In genomic region chr17:32197156-32197555, GRCm38 (mm10) we compare ENCODE assay signal across 16 mouse cellular contexts. TPM values are rescaled to one million over a fixed set of nuclear protein-coding genes. Genes with fewer than 3 reads are reported as not detected.
DNase-seq lines count a peak whose midpoint lies in the region; ATAC-seq and TF ChIP-seq lines count a peak whose summit lies in the region.
"Had no signal": no experiment of that assay in that cellular context is flagged by ENCODE, and none has a peak within 500 bp of the region (broad histone marks: within the 10 kb centered on the region; RNA-seq: fewer than 3 reads in every experiment).

No protein-coding gene starts in this region.

- no peak for DNase-seq in forebrain, postnatal 0 days
- DNase-seq in left cerebral cortex, postnatal 4 days, result peak; percentile 45
- no peak for DNase-seq in left cerebral cortex, adult 11 months (ENCODE audit: low spot score)
- peak; percentile 10 for DNase-seq in brain, embryonic 14.5 days (ENCODE audit: low read depth)
- DNase-seq: heart, adult 2 months; kidney, adult 11 months; lung, embryonic 14.5 days; thymus, postnatal 14 days had no signal

- no peaks in the 10 kb centered on the region for H3K4me1 ChIP-seq in forebrain, postnatal 0 days (ENCODE audit: insufficient read depth)
- no peaks in the 10 kb centered on the region for H3K4me1 ChIP-seq in forebrain, embryonic 12.5 days
- H3K4me1 ChIP-seq in bone marrow, adult 2 months (ENCODE audit: control insufficient read depth, insufficient read depth, low read length), result no peaks in the 10 kb centered on the region
- H3K4me1 ChIP-seq: forebrain, embryonic 10.5 days; limb, embryonic 12.5 days; liver, embryonic 12.5 days had no signal

- TF ChIP-seq POLR2A in bone marrow, adult 2 months (IDR thresholded peaks at IDR 0.05; ENCODE audit: borderline replicate concordance, control insufficient read depth, low read depth, low read length), result no peak
- no peak for TF ChIP-seq POLR2A in brain, embryonic 14.5 days (IDR thresholded peaks at IDR 0.05; ENCODE audit: borderline replicate concordance, extremely low read depth, insufficient read depth, insufficient read length, poor library complexity, severe bottlenecking)

- H3K4me3 ChIP-seq in forebrain, postnatal 0 days (ENCODE audit: low read depth, low read length), result no peak overlapping the region
- H3K4me3 ChIP-seq in forebrain, embryonic 12.5 days (replicated peaks), result no peak overlapping the region
- H3K4me3 ChIP-seq in bone marrow, adult 2 months (replicated peaks; ENCODE audit: control insufficient read depth, low read depth, low read length), result no peak overlapping the region
- H3K4me3 ChIP-seq: forebrain, embryonic 10.5 days; heart, adult 2 months; limb, embryonic 12.5 days; liver, embryonic 12.5 days had no signal

- H3K9me3 ChIP-seq in forebrain, postnatal 0 days (ENCODE audit: low read length), result no peaks in the 10 kb centered on the region
- no peaks in the 10 kb centered on the region for H3K9me3 ChIP-seq in forebrain, embryonic 12.5 days
- H3K9me3 ChIP-seq: forebrain, embryonic 10.5 days; limb, embryonic 12.5 days; liver, embryonic 12.5 days had no signal

- H3K9ac ChIP-seq in forebrain, postnatal 0 days, result no peak overlapping the region
- no peak overlapping the region for H3K9ac ChIP-seq in forebrain, embryonic 12.5 days
- H3K9ac ChIP-seq: limb, embryonic 12.5 days; liver, embryonic 12.5 days; lung, embryonic 14.5 days had no signal

- H3K4me2 ChIP-seq in forebrain, postnatal 0 days (ENCODE audit: low read depth), result no peak overlapping the region
- no peak overlapping the region for H3K4me2 ChIP-seq in forebrain, embryonic 12.5 days
- H3K4me2 ChIP-seq: limb, embryonic 12.5 days; liver, embryonic 12.5 days; lung, embryonic 14.5 days had no signal

- peaks cover 62% of the 10 kb centered on the region for H3K36me3 ChIP-seq in forebrain, postnatal 0 days (ENCODE audit: insufficient read depth)
- peaks cover 76% of the 10 kb centered on the region for H3K36me3 ChIP-seq in forebrain, embryonic 12.5 days (replicated peaks)

- WGBS in forebrain, postnatal 0 days, result 74% methylated on average over 14 of the region's 14 CpGs
- 88% methylated on average over 14 of the region's 14 CpGs for WGBS in forebrain, embryonic 12.5 days
- WGBS in bone marrow, adult 2 months, result 93% methylated on average over 14 of the region's 14 CpGs

- no peaks in the 10 kb centered on the region for H3K27me3 ChIP-seq in forebrain, postnatal 0 days (ENCODE audit: insufficient read depth, low read length)
- no peaks in the 10 kb centered on the region for H3K27me3 ChIP-seq in forebrain, embryonic 12.5 days
- H3K27me3 ChIP-seq: limb, embryonic 12.5 days; liver, embryonic 12.5 days had no signal

- peak; percentile 54 for ATAC-seq in forebrain, postnatal 0 days
- ATAC-seq in forebrain, embryonic 12.5 days (ENCODE audit: low FRiP score), result no peak
- ATAC-seq in activated CD4-positive, CD25-positive, alpha-beta regulatory T cell, adult 4 months, result no peak
- ATAC-seq: liver, embryonic 12.5 days had no signal

- no peak for TF ChIP-seq CTCF in forebrain, postnatal 0 days (IDR thresholded peaks at IDR 0.05; ENCODE audit: low read depth)
- no peak for TF ChIP-seq CTCF in bone marrow, adult 2 months (IDR thresholded peaks at IDR 0.05; ENCODE audit: control insufficient read depth, insufficient read depth, low read length)
- no peak for TF ChIP-seq CTCF in brain, embryonic 14.5 days (IDR thresholded peaks at IDR 0.05; ENCODE audit: borderline replicate concordance, extremely low read depth, insufficient read depth, insufficient read length)

- H3K27ac ChIP-seq in forebrain, postnatal 0 days (ENCODE audit: low read depth, low read length), result no peak overlapping the region
- H3K27ac ChIP-seq in forebrain, embryonic 12.5 days, result no peak overlapping the region
- 0 out of 2 replicates have a peak overlapping the region, but pooled peaks have one; percentile 13 for H3K27ac ChIP-seq in bone marrow, adult 2 months (ENCODE audit: control insufficient read depth, insufficient read depth, low read depth, low read length, poor library complexity)
- H3K27ac ChIP-seq: forebrain, embryonic 10.5 days; heart, adult 2 months; limb, embryonic 12.5 days; liver, embryonic 12.5 days had no signal

- intact Hi-C loops in left cerebral cortex, postnatal 4 days (cut with DNase I), result no loop called here

RNA-seq across cellular contexts. Expression of gene Ephx3, which starts 7.8 kb away (rescaled TPM):
- 0.29 TPM in 1 of 2 replicates, not detected in the other for total RNA-seq in forebrain, postnatal 0 days (2014; rRNA removed)
- 0.08 and 0.11 TPM in 2 replicates for polyA plus RNA-seq in forebrain, postnatal 0 days (2015; fragmentation: Nextera tagmentation; extraction: Ambion mirVana)
- 0.15 TPM in 1 of 2 replicates, not detected in the other for polyA plus RNA-seq in forebrain, embryonic 12.5 days (2016; fragmentation: Nextera tagmentation; extraction: Ambion mirVana)
- total RNA-seq in left cerebral cortex, postnatal 4 days (2021), result under 1 TPM in 1 of 2 experiments, not detected in 1; 0.24 TPM
- 0.93 TPM in 1 of 2 replicates, not detected in the other for polyA plus RNA-seq in bone marrow, adult 2 months (2011; ENCODE audit: insufficient read depth, insufficient read length, low replicate concordance, missing spikeins)
- 0.31 and 0.34 TPM in 2 replicates for polyA plus RNA-seq in brain, embryonic 14.5 days (2012; rRNA removed)
- not detected for polyA plus RNA-seq in activated CD4-positive, CD25-positive, alpha-beta regulatory T cell, adult 4 months (2017; shearing (Covaris generic))
- total RNA-seq: megakaryocyte progenitor cell, adult 5-6 weeks had no signal
- polyA plus RNA-seq: limb, embryonic 12.5 days; neural tube, embryonic 11.5 days had no signal

RNA-seq across cellular contexts. Expression of gene Notch3, which starts 30.5 kb away (rescaled TPM):
- 13.5 and 22.5 TPM in 2 replicates for total RNA-seq in forebrain, postnatal 0 days (2014; rRNA removed)
- 2.3 and 3.3 TPM in 2 replicates for polyA plus RNA-seq in forebrain, postnatal 0 days (2015; fragmentation: Nextera tagmentation; extraction: Ambion mirVana)
- 21.4 and 24.4 TPM in 2 replicates for polyA plus RNA-seq in forebrain, embryonic 12.5 days (2016; fragmentation: Nextera tagmentation; extraction: Ambion mirVana)
- total RNA-seq in left cerebral cortex, postnatal 4 days (2021), result 10 to 100 TPM; 21.8 to 21.9 TPM
- 3.7 and 7.2 TPM in 2 replicates for polyA plus RNA-seq in bone marrow, adult 2 months (2011; ENCODE audit: insufficient read depth, insufficient read length, low replicate concordance, missing spikeins)
- 27.6 and 33.0 TPM in 2 replicates for polyA plus RNA-seq in brain, embryonic 14.5 days (2012; rRNA removed)
- not detected for polyA plus RNA-seq in activated CD4-positive, CD25-positive, alpha-beta regulatory T cell, adult 4 months (2017; shearing (Covaris generic))

Comparison
In these comparisons a context has a peak if more than half of its experiments do, and no peak if none do; other contexts are left out.
1. DNase-seq: peak in left cerebral cortex, postnatal 4 days (single experiment) and brain, embryonic 14.5 days (single experiment); none in forebrain, postnatal 0 days (single experiment) and left cerebral cortex, adult 11 months (single experiment).